Mouse (Mus musculus) layer of hippocampus, postnatal 36 days (tissue): ENCODE data around the gene Ncs1. TPM values are rescaled to one million over a fixed set of nuclear protein-coding genes. Genes with fewer than 3 reads are reported as not detected.

Experiments
- DNase-seq, 2 experiments: peaks; one replicate each; pipeline ENCODE4 v3.0.0; 2022
- total RNA-seq, 2 experiments: library from RNA; stranded (reverse); gene quantifications; 2 replicates each; pipeline ENCODE4 v1.2.3; 2021

Gene Ncs1
- total RNA-seq, 2 experiments from 2014 or later: 291 to 311 TPM

- no peak for DNase-seq
These were observed 572 bp upstream of the Ncs1 start for GRCm38 (mm10) chr2:31245051-31245450.

GRCm38 (mm10) chr2:31246251-31246971 lies 788 bp downstream of the Ncs1 start:
- DNase-seq: peak; percentile 58 to 60

GRCm38 (mm10) chr2:31248856-31249255 lies 3.2 kb downstream of the Ncs1 start:
- no peak for DNase-seq

GRCm38 (mm10) chr2:31252167-31252566 lies 6.5 kb downstream of the Ncs1 start:
- DNase-seq: no peak

- DNase-seq: no peak
These were observed 7.8 kb downstream of the Ncs1 start for GRCm38 (mm10) chr2:31253463-31253862.

GRCm38 (mm10) chr2:31254806-31255205 lies 9.2 kb downstream of the Ncs1 start:
- DNase-seq: no peak

GRCm38 (mm10) chr2:31255952-31256938 lies 10.6 kb downstream of the Ncs1 start:
- peak in 1 of 2 experiments; percentile 62 for DNase-seq

- DNase-seq: peak; percentile 72 to 77
These were observed 11.5 kb downstream of the Ncs1 start for GRCm38 (mm10) chr2:31257096-31257495.

GRCm38 (mm10) chr2:31258609-31259366 lies 13.2 kb downstream of the Ncs1 start:
- peak; percentile 74 to 80 for DNase-seq

GRCm38 (mm10) chr2:31259367-31259920 lies 13.8 kb downstream of the Ncs1 start:
- no peak for DNase-seq

- no peak for DNase-seq
These were observed 14.9 kb downstream of the Ncs1 start for GRCm38 (mm10) chr2:31260549-31260948.

- peak in 1 of 2 experiments; percentile 60 for DNase-seq
These were observed 17.4 kb downstream of the Ncs1 start for GRCm38 (mm10) chr2:31263039-31263461.

GRCm38 (mm10) chr2:31263746-31264378 lies 18.2 kb downstream of the Ncs1 start:
- peak; percentile 67 to 74 for DNase-seq

GRCm38 (mm10) chr2:31267447-31267846 lies 21.8 kb downstream of the Ncs1 start:
- no peak for DNase-seq

- no peak for DNase-seq
These were observed 23.0 kb downstream of the Ncs1 start for GRCm38 (mm10) chr2:31268631-31269030.

GRCm38 (mm10) chr2:31269188-31269587 lies 23.6 kb downstream of the Ncs1 start:
- DNase-seq: no peak

- no peak for DNase-seq
These were observed 24.2 kb downstream of the Ncs1 start for GRCm38 (mm10) chr2:31269847-31270246.

GRCm38 (mm10) chr2:31270470-31270869 lies 24.8 kb downstream of the Ncs1 start:
- no peak for DNase-seq

- no peak for DNase-seq
These were observed 25.4 kb downstream of the Ncs1 start for GRCm38 (mm10) chr2:31271071-31271470.

GRCm38 (mm10) chr2:31274993-31275392 lies 29.4 kb downstream of the Ncs1 start:
- DNase-seq: no peak

- no peak for DNase-seq
These were observed 32.2 kb downstream of the Ncs1 start for GRCm38 (mm10) chr2:31277810-31278209.

GRCm38 (mm10) chr2:31278483-31278882 lies 32.9 kb downstream of the Ncs1 start:
- no peak for DNase-seq
